Mouse (Mus musculus): Measurements from ENCODE around the gene Grin1. TPM values are rescaled to one million over a fixed set of nuclear protein-coding genes. Genes with fewer than 3 reads are reported as not detected.

The Grin1 gene
- total RNA-seq, 2 experiments from 2014 or later: not detected

- intact Hi-C loops (cut with DNase I): no loop called here
- no peak for DNase-seq
Observed at GRCm38 (mm10) chr2:25318119-25318966, 644 bp downstream of the Grin1 start.

DNA sequence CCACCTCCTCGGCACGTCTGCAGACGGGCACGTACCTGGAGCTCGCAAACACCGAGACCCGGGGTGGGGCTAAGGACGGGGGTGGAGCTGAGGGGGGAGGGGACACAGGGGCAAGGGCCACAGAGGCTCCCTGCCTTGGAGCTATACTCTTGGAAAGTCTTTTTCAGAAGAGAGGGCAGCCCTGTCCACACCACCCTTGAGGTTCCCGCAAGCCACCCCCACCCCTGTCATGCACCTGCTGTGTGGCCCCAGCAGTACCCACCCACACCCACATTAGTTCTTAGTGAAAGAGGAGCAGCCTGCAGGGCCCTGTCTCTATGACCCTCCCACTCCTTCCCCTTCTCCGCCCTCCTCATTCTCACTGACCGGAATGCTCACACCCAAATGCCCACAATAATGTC lies 7.5 kb downstream of the Grin1 start:
- no peak for DNase-seq
- intact Hi-C loops (cut with DNase I): no loop called here

GRCm38 (mm10) chr2:25310969-25311368 lies 8.0 kb downstream of the Grin1 start:
- DNase-seq: no peak
- intact Hi-C loops (cut with DNase I): no loop called here

- intact Hi-C loops (cut with DNase I): no loop called here
- DNase-seq: no peak
Observed at GRCm38 (mm10) chr2:25310180-25310579, 8.8 kb downstream of the Grin1 start.

DNA sequence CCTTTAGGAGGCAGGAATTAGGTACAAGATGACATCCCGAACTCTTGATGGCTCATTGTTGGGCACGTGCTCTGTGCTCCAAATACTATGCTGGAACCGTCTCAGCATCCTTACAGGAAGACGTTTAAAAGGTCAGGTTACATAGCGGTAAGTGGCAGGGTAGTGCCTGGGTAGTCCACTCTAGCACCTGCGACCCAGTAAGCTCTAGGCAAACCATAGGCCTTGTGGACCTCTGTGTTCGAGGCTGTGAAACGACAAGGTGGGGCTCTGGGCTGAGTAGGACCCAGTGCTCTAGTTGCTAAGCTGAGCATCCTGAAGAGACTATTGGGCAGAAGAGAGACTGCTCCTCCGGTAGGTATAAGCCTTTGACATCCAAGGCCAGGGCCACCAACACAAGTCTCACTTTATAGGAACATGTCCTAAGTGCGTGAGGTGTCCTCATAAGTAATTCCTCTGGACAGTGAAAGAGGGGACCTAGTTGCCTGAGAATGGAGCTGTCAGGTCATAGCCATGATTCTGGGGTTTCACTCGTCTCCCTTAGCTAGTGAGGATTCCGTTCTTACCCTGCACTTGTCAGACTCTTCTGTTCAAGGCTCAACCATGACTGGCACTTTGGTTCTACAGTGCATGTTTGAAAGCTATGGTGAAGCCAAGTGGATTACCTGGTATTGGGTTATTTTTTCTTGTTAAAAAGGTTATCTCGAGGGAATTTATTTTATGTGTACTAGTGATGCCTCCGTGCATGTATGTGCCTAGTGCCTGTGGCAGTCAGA lies 13.2 kb downstream of the Grin1 start:
- DNase-seq: no peak
- intact Hi-C loops (cut with DNase I): no loop called here

GRCm38 (mm10) chr2:25304657-25305541 lies 14.1 kb downstream of the Grin1 start:
- intact Hi-C loops (cut with DNase I): no loop called here
- DNase-seq: no peak

- no peak for DNase-seq
- intact Hi-C loops (cut with DNase I): no loop called here
Observed at GRCm38 (mm10) chr2:25303931-25304656, 14.9 kb downstream of the Grin1 start.

- no peak for DNase-seq
- intact Hi-C loops (cut with DNase I): no loop called here
Observed at GRCm38 (mm10) chr2:25303452-25303851, 15.5 kb downstream of the Grin1 start.

DNA sequence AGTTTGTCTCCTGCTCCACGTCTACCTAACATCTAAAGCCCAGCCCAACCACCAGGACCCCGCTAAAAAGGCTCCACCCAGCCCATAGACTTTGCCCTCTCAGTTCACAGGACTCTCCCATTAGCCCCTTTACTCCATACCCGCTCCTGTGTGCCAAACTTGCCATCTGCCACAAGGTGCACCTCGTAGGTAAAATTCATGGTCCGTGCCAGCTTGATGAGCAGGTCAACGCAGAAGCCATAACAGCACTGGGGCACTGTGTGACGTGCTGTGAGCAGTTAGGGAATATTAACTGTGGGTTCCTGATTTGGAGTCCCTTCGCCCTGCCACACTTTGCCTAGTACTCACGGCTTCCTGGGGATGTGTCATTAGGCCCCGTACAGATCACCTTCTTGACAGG lies 20.9 kb downstream of the Grin1 start:
- intact Hi-C loops (cut with DNase I): no loop called here
- no peak for DNase-seq

DNA sequence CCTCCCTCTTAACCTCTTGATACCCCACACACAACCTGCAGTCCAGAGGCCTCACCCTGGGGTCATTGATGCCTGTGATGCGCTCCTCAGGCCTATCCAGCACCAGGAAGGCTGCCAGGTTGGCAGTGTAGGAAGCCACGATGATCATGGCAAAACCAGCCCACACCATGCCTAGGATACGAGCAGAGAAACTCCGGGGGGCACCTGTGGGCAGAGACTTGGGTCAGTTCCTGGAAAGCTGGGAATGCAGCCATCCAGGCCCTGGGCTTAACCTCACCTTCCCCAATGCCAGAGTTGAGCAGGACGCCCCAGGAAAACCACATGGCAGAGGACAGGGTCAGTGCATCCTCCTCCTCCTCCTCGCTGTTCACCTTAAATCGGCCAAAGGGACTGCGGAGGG lies 21.9 kb downstream of the Grin1 start:
- intact Hi-C loops (cut with DNase I): no loop called here
- DNase-seq: no peak

DNA sequence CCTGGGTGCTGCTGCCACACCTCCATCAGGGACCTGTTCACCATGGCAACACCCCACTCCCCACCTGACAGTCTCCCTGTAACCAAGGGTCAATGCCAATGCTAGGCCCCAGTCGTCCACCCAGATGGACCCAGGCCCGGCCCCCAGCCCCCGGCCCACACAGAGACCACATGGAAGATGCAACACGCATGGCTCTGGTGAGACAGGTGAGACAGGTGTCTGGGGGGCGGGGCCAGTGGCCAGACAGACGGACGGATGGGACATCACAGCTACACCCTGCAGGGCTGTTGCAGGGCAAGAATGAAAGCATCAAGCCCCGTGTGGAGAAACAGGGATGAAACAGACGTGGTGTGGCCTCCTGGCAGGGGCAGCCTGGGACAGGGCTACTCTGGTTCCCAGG lies 25.3 kb downstream of the Grin1 start:
- intact Hi-C loops (cut with DNase I): loop anchor here (2.0 to 5.0 kb wide), 3 partner anchors 35 to 166 kb away; no protein-coding TSS in a partner anchor

DNA sequence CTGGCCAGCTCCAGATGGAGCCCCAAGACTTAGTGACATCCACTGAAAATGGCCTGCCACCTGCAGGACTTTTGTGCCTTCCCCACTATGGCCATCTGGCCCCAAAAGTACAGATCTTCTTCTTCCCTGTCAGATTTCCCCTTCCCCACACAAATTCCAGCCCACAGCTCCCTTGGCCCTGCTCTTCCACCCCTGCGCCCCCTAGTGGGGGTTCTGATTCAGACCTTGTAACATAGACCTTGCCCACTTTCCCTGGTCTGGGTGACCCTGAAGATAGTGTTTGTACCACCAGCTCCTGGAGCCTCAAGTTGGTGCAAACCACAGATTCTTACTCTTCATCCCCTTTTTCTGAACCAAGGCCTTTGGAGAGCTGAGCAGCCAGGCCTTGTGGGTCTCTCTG lies 26.1 kb downstream of the Grin1 start:
- DNase-seq: peak; percentile 86
- intact Hi-C loops (cut with DNase I): loop anchor here (2.0 to 5.0 kb wide), 3 partner anchors 34 to 166 kb away; no protein-coding TSS in a partner anchor

More for the DNA sequence above, 25.3 kb downstream of the Grin1 start:
- no peak for DNase-seq

- peak; percentile 34 to 52 for DNase-seq
- intact Hi-C loops (cut with DNase I): loop anchor here (2.0 to 5.0 kb wide), 3 partner anchors 33 to 165 kb away; no protein-coding TSS in a partner anchor
Observed at GRCm38 (mm10) chr2:25292054-25292544, 26.9 kb downstream of the Grin1 start.

- DNase-seq: peak in 1 of 2 experiments; percentile 35
- intact Hi-C loops (cut with DNase I): loop anchor here (2.0 to 5.0 kb wide), 3 partner anchors 33 to 164 kb away; no protein-coding TSS in a partner anchor
Observed at GRCm38 (mm10) chr2:25291184-25292053, 27.6 kb downstream of the Grin1 start.

DNA sequence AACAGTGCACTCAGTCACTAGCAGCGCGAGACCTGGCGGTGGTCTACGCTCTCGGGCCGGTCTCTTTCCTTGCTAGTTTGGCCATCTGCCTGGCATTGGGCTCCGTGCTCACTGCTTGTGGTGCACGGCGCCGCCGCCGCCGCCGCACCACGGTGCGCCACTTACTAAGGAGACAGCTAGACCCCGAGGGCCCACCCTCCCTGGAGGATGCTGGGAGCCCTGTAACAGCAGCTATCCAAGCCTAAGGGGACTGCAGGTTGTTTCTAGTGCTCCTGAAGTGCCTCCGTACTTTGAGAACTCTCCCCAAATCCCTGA lies 28.2 kb downstream of the Grin1 start:
- DNase-seq: no peak
- intact Hi-C loops (cut with DNase I): loop anchor here (5.0 kb wide), 2 partner anchors 63 to 163 kb away; no protein-coding TSS in a partner anchor

DNA sequence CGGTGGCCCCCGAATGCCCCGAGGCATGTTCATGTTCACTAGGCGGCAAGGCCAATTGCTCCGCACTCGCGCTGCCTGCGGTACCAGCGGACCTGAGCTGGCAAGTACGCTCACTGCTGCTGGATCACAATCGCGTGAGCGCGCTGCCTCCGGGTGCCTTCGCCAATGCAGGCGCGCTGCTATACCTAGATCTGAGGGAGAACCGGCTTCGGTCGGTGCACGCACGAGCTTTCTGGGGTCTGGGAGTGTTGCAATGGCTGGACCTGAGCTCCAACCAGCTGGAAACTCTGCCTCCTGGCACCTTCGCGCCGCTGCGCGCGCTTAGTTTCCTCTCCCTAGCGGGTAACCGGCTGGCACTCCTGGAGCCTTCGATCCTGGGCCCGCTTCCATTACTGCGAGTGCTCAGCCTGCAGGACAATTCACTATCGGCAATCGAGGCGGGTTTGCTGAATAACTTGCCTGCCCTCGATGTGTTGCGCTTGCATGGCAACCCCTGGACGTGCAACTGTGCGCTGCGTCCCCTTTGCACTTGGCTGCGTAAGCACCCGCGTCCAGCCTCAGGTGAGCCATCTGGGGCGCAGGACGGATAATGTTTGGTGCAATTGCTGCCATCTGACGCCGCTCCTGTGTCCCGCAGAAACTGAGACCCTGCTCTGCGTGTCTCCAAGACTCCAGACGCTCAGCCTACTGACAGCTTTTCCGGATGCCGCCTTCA lies 28.7 kb downstream of the Grin1 start:
- DNase-seq: peak in 1 of 2 experiments; percentile 25
- intact Hi-C loops (cut with DNase I): loop anchor here (5.0 kb wide), 2 partner anchors 63 to 163 kb away; no protein-coding TSS in a partner anchor

- intact Hi-C loops (cut with DNase I): loop anchor here (5.0 kb wide), 2 partner anchors 62 to 162 kb away; no protein-coding TSS in a partner anchor
- no peak for DNase-seq
Observed at GRCm38 (mm10) chr2:25289651-25290050, 29.3 kb downstream of the Grin1 start, which contains the start of gene Lrrc26. Gene Lrrc26, plus strand, starts transcription at chr2:25289915.
